Mouse (Mus musculus): ENCODE results near the gene Enox1. TPM values are rescaled to one million over a fixed set of nuclear protein-coding genes. Genes with fewer than 3 reads are reported as not detected.
"Not testable (repeated sequence)": the region's sequence is repeated elsewhere in the genome, so short reads cannot be mapped to it uniquely, and the experiment has no call there.

Gene Enox1
- polyA plus RNA-seq, 1 experiment from 2014 or later, result 2.5 TPM

DNA sequence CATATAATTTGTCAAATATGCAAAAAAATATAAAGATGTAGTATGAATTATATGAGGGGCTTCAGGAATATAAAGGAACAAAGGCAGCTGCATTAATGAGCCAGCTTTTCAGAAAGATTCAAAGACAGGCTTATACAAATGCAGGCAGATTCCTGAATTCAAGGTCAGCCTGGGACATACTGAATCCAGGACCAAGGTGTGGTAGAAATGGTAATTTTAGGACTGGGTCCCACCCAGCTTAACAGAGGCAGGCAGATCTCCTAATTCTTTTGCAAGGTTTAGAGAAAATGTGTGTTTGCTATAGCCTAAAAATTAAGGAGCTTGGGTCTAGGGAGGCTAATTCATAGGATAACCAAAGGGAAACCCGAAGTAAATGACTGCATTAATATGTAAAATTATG, 363.1 kb downstream of the Enox1 start:
- H3K27me3 ChIP-seq (replicated peaks), result no peaks in the 10 kb centered on the region
- H3K4me1 ChIP-seq, result no peaks in the 10 kb centered on the region
- ATAC-seq (ENCODE audit: extremely low read depth, insufficient number of reproducible peaks, low FRiP score, low TSS enrichment), result no peak
- 77% methylated on average over 1 of the region's 1 CpGs for WGBS
- H3K27ac ChIP-seq (replicated peaks), result no peak overlapping the region
- no peaks in the 10 kb centered on the region for H3K9me3 ChIP-seq
- H3K4me3 ChIP-seq, result no peak overlapping the region
- no peaks in the 10 kb centered on the region for H3K36me3 ChIP-seq
- no peak overlapping the region for H3K4me2 ChIP-seq
- H3K9ac ChIP-seq, result no peak overlapping the region

DNA sequence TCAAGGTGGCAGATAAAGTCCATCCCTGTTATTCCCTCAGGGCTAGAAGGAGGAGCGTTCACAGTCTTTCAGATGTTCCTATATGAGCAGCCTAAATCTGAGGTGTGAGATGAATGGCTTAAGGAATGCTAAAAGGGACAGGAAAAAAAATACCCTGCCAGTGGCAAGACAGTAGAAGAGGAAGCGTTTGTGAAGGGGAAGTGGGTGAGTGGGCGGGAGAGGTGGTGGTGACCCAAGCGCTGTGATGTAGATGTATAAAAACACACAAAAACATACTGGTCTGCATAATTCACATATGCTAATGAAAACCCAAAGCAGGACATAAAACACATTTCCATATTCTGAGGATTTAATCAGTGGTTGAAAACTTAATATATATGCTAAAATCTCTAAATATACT, 367.7 kb downstream of the Enox1 start:
- Histone ChIP-seq H3K9me3 (no peaks in the 10 kb centered on the region), H3K4me2 (no peak overlapping the region), H3K27ac (replicated peaks) (no peak overlapping the region), H3K4me1 (no peaks in the 10 kb centered on the region), H3K36me3 (no peaks in the 10 kb centered on the region), H3K4me3 (no peak overlapping the region), H3K27me3 (replicated peaks) (no peaks in the 10 kb centered on the region), H3K9ac (no peak overlapping the region)
- ATAC-seq (ENCODE audit: extremely low read depth, insufficient number of reproducible peaks, low FRiP score, low TSS enrichment), result no peak
- 64% methylated on average over 4 of the region's 4 CpGs for WGBS

GRCm38 (mm10) chr14:77526262-77526661, 369.7 kb downstream of the Enox1 start:
- Histone ChIP-seq H3K4me1 (no peaks in the 10 kb centered on the region), H3K9ac (no peak overlapping the region), H3K9me3 (no peaks in the 10 kb centered on the region), H3K27ac (replicated peaks) (no peak overlapping the region), H3K4me2 (no peak overlapping the region), H3K4me3 (no peak overlapping the region), H3K36me3 (no peaks in the 10 kb centered on the region), H3K27me3 (replicated peaks) (no peaks in the 10 kb centered on the region)
- no peak for ATAC-seq (ENCODE audit: extremely low read depth, insufficient number of reproducible peaks, low FRiP score, low TSS enrichment)
- WGBS, result 92% methylated on average over 1 of the region's 1 CpGs

DNA sequence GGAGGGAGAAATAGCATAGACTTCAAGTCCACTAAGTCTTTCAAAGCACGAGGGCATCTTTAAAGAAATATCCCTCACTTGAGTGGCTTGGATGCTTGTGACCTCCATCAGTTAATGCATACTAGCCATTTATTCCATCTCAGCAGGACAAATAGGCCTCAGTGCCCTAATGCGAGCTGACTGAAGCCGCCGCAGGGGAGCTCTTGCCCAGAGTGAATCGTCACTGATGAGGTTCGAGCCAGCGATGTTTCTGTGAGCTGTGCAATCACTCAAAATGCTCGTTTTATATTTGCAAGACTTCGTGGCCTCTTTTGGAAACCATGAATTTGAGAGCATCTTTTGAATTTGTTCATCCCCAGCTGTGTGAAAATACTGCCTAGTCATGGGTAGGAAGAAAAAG, 372.6 kb downstream of the Enox1 start:
- H3K27ac ChIP-seq (replicated peaks), result no peak overlapping the region
- H3K27me3 ChIP-seq (replicated peaks), result no peaks in the 10 kb centered on the region
- H3K4me1 ChIP-seq, result no peaks in the 10 kb centered on the region
- H3K4me2 ChIP-seq, result no peak overlapping the region
- H3K36me3 ChIP-seq, result no peaks in the 10 kb centered on the region
- WGBS, result 83% methylated on average over 9 of the region's 9 CpGs
- no peak for ATAC-seq (ENCODE audit: extremely low read depth, insufficient number of reproducible peaks, low FRiP score, low TSS enrichment)
- H3K9me3 ChIP-seq, result no peaks in the 10 kb centered on the region
- H3K9ac ChIP-seq, result no peak overlapping the region
- H3K4me3 ChIP-seq, result no peak overlapping the region

DNA sequence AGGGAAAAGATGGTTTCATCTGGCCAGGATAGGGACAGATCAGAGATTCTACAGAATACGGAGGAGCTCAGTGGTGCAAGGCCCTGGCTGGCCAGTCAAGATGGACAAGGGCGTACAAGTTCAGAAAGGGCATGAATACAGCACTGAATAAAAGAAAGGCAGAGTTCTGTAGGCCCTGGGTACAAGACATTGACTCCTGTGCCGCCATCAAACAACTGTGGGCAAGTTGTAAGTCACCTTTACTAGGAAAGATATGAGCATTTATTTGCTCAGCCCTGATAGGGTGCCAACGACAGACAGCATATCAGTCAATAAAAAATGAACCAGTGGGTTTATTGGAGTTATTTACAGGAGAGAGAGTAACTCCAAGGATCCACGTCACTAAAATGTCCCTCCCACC, 373.1 kb downstream of the Enox1 start:
- Histone ChIP-seq H3K4me3 (no peak overlapping the region), H3K9ac (no peak overlapping the region), H3K36me3 (no peaks in the 10 kb centered on the region), H3K4me1 (no peaks in the 10 kb centered on the region), H3K4me2 (no peak overlapping the region), H3K27me3 (replicated peaks) (no peaks in the 10 kb centered on the region), H3K9me3 (no peaks in the 10 kb centered on the region), H3K27ac (replicated peaks) (no peak overlapping the region)
- 82% methylated on average over 5 of the region's 5 CpGs for WGBS
- ATAC-seq (ENCODE audit: extremely low read depth, insufficient number of reproducible peaks, low FRiP score, low TSS enrichment), result no peak

- H3K9ac ChIP-seq, result no peak overlapping the region
- H3K4me1 ChIP-seq, result no peaks in the 10 kb centered on the region
- H3K4me3 ChIP-seq, result no peak overlapping the region
- WGBS, result 68% methylated on average over 5 of the region's 5 CpGs
- no peak for ATAC-seq (ENCODE audit: extremely low read depth, insufficient number of reproducible peaks, low FRiP score, low TSS enrichment)
- H3K36me3 ChIP-seq, result no peaks in the 10 kb centered on the region
- H3K9me3 ChIP-seq, result no peaks in the 10 kb centered on the region
- no peaks in the 10 kb centered on the region for H3K27me3 ChIP-seq (replicated peaks)
- H3K27ac ChIP-seq (replicated peaks), result no peak overlapping the region
- H3K4me2 ChIP-seq, result no peak overlapping the region
Observed at GRCm38 (mm10) chr14:77533638-77534037, 377.1 kb downstream of the Enox1 start.

DNA sequence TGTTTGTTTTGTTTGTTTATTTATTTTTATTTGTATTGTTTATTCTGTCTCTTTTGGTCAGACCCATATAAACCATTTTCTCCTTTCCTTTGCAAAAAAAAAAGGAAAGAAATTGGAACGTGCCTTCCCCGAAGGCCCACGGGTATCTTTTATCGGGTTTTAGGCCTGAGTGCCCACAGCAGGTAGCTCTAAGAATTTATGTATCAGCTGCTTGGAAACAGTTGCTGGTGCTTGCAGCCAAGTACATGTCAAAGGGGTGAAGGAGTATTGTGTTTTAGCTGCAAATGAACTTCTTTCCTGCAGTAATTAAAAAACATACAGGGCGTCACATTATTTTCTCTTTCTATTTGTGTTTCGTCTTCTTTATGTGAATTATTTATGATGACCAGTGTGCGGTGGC, 377.6 kb downstream of the Enox1 start:
- H3K27me3 ChIP-seq (replicated peaks), result no peaks in the 10 kb centered on the region
- no peaks in the 10 kb centered on the region for H3K9me3 ChIP-seq
- H3K4me2 ChIP-seq, result no peak overlapping the region
- H3K9ac ChIP-seq, result no peak overlapping the region
- WGBS, result 86% methylated on average over 7 of the region's 7 CpGs
- no peak overlapping the region for H3K27ac ChIP-seq (replicated peaks)
- no peak overlapping the region for H3K4me3 ChIP-seq
- H3K36me3 ChIP-seq, result no peaks in the 10 kb centered on the region
- no peaks in the 10 kb centered on the region for H3K4me1 ChIP-seq
- no peak for ATAC-seq (ENCODE audit: extremely low read depth, insufficient number of reproducible peaks, low FRiP score, low TSS enrichment)

DNA sequence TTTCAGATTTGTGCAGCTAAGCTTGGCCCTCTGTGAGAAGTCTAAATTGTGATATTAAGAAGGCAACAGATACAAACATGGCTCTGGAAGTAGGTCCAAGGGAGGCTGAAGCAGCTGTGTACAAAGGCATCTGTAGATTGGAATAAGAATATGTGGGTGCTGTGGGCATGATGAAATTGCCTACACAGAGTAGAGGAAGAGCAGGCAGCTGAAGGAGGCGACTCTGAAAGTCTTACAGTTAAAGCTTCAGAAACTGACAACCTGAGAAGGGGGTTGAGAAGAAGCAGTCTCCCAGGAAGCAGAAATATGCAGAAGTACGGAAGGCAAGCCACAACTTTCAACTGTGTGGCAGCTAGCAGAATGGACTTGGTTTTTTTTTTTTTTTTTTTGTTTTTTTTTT, 380.0 kb downstream of the Enox1 start:
- H3K9me3 ChIP-seq, result no peaks in the 10 kb centered on the region
- no peak overlapping the region for H3K4me2 ChIP-seq
- H3K27ac ChIP-seq (replicated peaks), result no peak overlapping the region
- H3K36me3 ChIP-seq, result no peaks in the 10 kb centered on the region
- ATAC-seq (ENCODE audit: extremely low read depth, insufficient number of reproducible peaks, low FRiP score, low TSS enrichment), result no peak
- 74% methylated on average over 2 of the region's 2 CpGs for WGBS
- no peak overlapping the region for H3K9ac ChIP-seq
- no peaks in the 10 kb centered on the region for H3K27me3 ChIP-seq (replicated peaks)
- no peaks in the 10 kb centered on the region for H3K4me1 ChIP-seq
- H3K4me3 ChIP-seq, result no peak overlapping the region

GRCm38 (mm10) chr14:77539563-77539962, 383.0 kb downstream of the Enox1 start:
- not testable (repeated sequence) for H3K9ac ChIP-seq; H3K9me3 ChIP-seq; H3K36me3 ChIP-seq; ATAC-seq (ENCODE audit: extremely low read depth, insufficient number of reproducible peaks, low FRiP score, low TSS enrichment); H3K27me3 ChIP-seq (replicated peaks); H3K27ac ChIP-seq (replicated peaks); H3K4me3 ChIP-seq
- H3K4me2 ChIP-seq, result peak overlapping the region; percentile 11; the same call in 1 of the 2 replicates
- WGBS, result 41% methylated on average over 21 of the region's 21 CpGs
- peaks cover 16% of the 10 kb centered on the region for H3K4me1 ChIP-seq

GRCm38 (mm10) chr14:77541925-77542324, 385.4 kb downstream of the Enox1 start:
- no peak overlapping the region for H3K27ac ChIP-seq (replicated peaks)
- peaks cover 16% of the 10 kb centered on the region for H3K4me1 ChIP-seq
- H3K4me3 ChIP-seq, result no peak overlapping the region
- H3K9ac ChIP-seq, result no peak overlapping the region
- H3K4me2 ChIP-seq, result no peak overlapping the region
- no peaks in the 10 kb centered on the region for H3K27me3 ChIP-seq (replicated peaks)
- H3K9me3 ChIP-seq, result no peaks in the 10 kb centered on the region
- 75% methylated on average over 7 of the region's 7 CpGs for WGBS
- no peak for ATAC-seq (ENCODE audit: extremely low read depth, insufficient number of reproducible peaks, low FRiP score, low TSS enrichment)
- H3K36me3 ChIP-seq, result no peaks in the 10 kb centered on the region

- H3K9ac ChIP-seq, result no peak overlapping the region
- ATAC-seq (ENCODE audit: extremely low read depth, insufficient number of reproducible peaks, low FRiP score, low TSS enrichment), result no peak
- peaks cover 16% of the 10 kb centered on the region for H3K4me1 ChIP-seq
- no peaks in the 10 kb centered on the region for H3K9me3 ChIP-seq
- 79% methylated on average over 8 of the region's 8 CpGs for WGBS
- H3K36me3 ChIP-seq, result no peaks in the 10 kb centered on the region
- H3K27ac ChIP-seq (replicated peaks), result no peak overlapping the region
- no peaks in the 10 kb centered on the region for H3K27me3 ChIP-seq (replicated peaks)
- H3K4me2 ChIP-seq, result no peak overlapping the region
- H3K4me3 ChIP-seq, result no peak overlapping the region
Observed at GRCm38 (mm10) chr14:77546531-77547274, 390.1 kb downstream of the Enox1 start.

DNA sequence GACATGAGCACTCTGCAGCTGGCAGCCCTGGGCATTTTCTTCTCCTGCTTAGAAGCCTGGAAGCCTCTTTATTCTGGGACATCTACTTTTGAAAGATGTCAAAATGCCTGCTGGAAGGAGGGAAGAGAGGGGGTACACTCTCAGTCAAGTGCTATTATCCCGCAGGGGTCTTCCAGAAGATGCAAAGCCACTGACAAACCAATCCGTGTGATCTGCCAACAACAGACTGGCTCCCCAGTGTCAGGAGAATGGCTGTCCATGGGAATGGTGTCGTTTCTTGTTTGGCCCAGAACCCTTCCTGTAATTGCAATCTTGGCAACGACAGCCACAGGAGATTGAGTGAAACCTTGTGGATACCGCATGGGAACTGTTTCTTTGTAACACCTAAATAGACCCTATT, 390.8 kb downstream of the Enox1 start:
- no peaks in the 10 kb centered on the region for H3K36me3 ChIP-seq
- no peak overlapping the region for H3K9ac ChIP-seq
- H3K4me1 ChIP-seq, result peaks cover 16% of the 10 kb centered on the region
- WGBS, result 81% methylated on average over 5 of the region's 5 CpGs
- no peak overlapping the region for H3K4me3 ChIP-seq
- no peak overlapping the region for H3K4me2 ChIP-seq
- H3K9me3 ChIP-seq, result no peaks in the 10 kb centered on the region
- no peaks in the 10 kb centered on the region for H3K27me3 ChIP-seq (replicated peaks)
- ATAC-seq (ENCODE audit: extremely low read depth, insufficient number of reproducible peaks, low FRiP score, low TSS enrichment), result no peak
- no peak overlapping the region for H3K27ac ChIP-seq (replicated peaks)
